In genomic region chr6:124662477-124663423, GRCm38 (mm10) we compare ENCODE assay signal across 8 mouse cellular contexts. TPM values are rescaled to one million over a fixed set of nuclear protein-coding genes. Genes with fewer than 3 reads are reported as not detected.
A peak's percentile ranks its signal among the peaks of the same experiment; 100 is the strongest.
DNase-seq lines count a peak whose midpoint lies in the region; ATAC-seq lines count a peak whose summit lies in the region.

Gene Lpcat3, plus strand, starts transcription at chr6:124663027.

- peak; percentile 87 for ATAC-seq in megakaryocyte progenitor cell, adult 5-6 weeks (replicated peaks; ENCODE audit: poor library complexity)

- DNase-seq in adipocyte (ENCODE audit: low spot score): peak; percentile 99
- DNase-seq in embryo, embryonic 10 days (ENCODE audit: low spot score): peak; percentile 97
- peak; percentile 97 for DNase-seq in gastrocnemius, postnatal 10 days
- peak; percentile 100 for DNase-seq in induced T-regulatory cell, adult 2 months (ENCODE audit: low read depth)
- peak; percentile 94 to 98 for DNase-seq in left cerebral cortex, adult 9 months (ENCODE audit: low spot score in 2 of 2)
- DNase-seq in right cerebral cortex, postnatal 14 days: peak; percentile 98
- peak; percentile 99 for DNase-seq in urinary bladder, postnatal 36 days (ENCODE audit: low spot score in 2 of 2)

RNA-seq across cellular contexts. Expression of gene Lpcat3, which starts in this region (rescaled TPM):
- 10 to 100 TPM; 28.2 to 41.3 TPM for total RNA-seq in gastrocnemius, postnatal 10 days (2021)
- total RNA-seq in megakaryocyte progenitor cell, adult 5-6 weeks (2015): 38.4 and 40.7 TPM in 2 replicates
- total RNA-seq in megakaryocyte progenitor cell, adult 5-6 weeks (2017): 27.8 and 28.8 TPM in 2 replicates

Comparison
In these comparisons a context has a peak if more than half of its experiments do, and no peak if none do; other contexts are left out.
1. Peak in every context shown above with its lines: DNase-seq and ATAC-seq.